Mouse (Mus musculus) neural tube, embryonic 14.5 days (tissue): Measurements from ENCODE around the gene Otc. TPM values are rescaled to one million over a fixed set of nuclear protein-coding genes. Genes with fewer than 3 reads are reported as not detected.

Source experiments
- ATAC-seq: fragments of 200-750 bp; cut with Nextera tagmentation; 2 replicates; pipeline ENCODE4 v1.8.0; 2017; ENCODE audit warnings: low read depth, mild to moderate bottlenecking, moderate TSS enrichment, moderate library complexity
- H3K27ac ChIP-seq: fragments of 300-500 bp; sonication (generic); 2 replicates; pipeline ENCODE4 v1.5.1; 2014; ENCODE audit warnings: low read depth, mild to moderate bottlenecking, control low read depth, low read length, moderate library complexity, mixed read lengths
- H3K27me3 ChIP-seq: fragments of 300-500 bp; sonication (generic); 2 replicates; pipeline ENCODE4 v1.6.1; 2014; ENCODE audit warnings: low read length; ENCODE audit not compliant: control insufficient read depth, insufficient read depth
- H3K36me3 ChIP-seq: fragments of 300-500 bp; sonication (generic); 2 replicates; pipeline ENCODE4 v1.6.1; 2014; ENCODE audit warnings: low read length, mixed read lengths; ENCODE audit not compliant: control insufficient read depth, insufficient read depth
- H3K4me1 ChIP-seq: fragments of 300-500 bp; sonication (generic); 2 replicates; pipeline ENCODE4 v1.6.1; 2014; ENCODE audit warnings: low read length; ENCODE audit not compliant: control insufficient read depth, insufficient read depth
- H3K4me2 ChIP-seq: fragments of 300-500 bp; sonication (generic); 2 replicates; pipeline ENCODE4 v1.6.1; 2014; ENCODE audit warnings: mild to moderate bottlenecking, low read depth, low read length, control low read depth
- H3K4me3 ChIP-seq: fragments of 300-500 bp; sonication (generic); 2 replicates; pipeline ENCODE4 v1.5.1; 2014; ENCODE audit warnings: low read depth, low read length, control low read depth, mixed read lengths
- H3K9ac ChIP-seq: fragments of 300-500 bp; sonication (generic); replicated peaks from 2 replicates; pipeline ENCODE4 v1.6.1; 2014; ENCODE audit warnings: low read depth, mild to moderate bottlenecking, control low read depth, low read length, mixed read lengths
- H3K9me3 ChIP-seq: fragments of 300-500 bp; sonication (generic); 2 replicates; pipeline ENCODE4 v1.6.1; 2016; ENCODE audit warnings: low read length; ENCODE audit not compliant: control insufficient read depth
- WGBS: fragments of 180-500 bp; shearing (Covaris S2); extraction: QIAGEN DNeasy Blood & Tissue Kit; methylation state at CpG from one replicate; pipeline ENCODE4 v1.1.7; 2014; 5-methylcytosine and 5-hydroxymethylcytosine counted together
- polyA plus RNA-seq: library from polyadenylated mRNA; unstranded; fragments of >200 nt; fragmentation: Nextera tagmentation; extraction: Ambion mirVana; gene quantifications from 2 replicates; pipeline ENCODE4 v1.2.1, GENCODE M21; 2014

The Otc gene
- not detected in 2 replicates for polyA plus RNA-seq

DNA sequence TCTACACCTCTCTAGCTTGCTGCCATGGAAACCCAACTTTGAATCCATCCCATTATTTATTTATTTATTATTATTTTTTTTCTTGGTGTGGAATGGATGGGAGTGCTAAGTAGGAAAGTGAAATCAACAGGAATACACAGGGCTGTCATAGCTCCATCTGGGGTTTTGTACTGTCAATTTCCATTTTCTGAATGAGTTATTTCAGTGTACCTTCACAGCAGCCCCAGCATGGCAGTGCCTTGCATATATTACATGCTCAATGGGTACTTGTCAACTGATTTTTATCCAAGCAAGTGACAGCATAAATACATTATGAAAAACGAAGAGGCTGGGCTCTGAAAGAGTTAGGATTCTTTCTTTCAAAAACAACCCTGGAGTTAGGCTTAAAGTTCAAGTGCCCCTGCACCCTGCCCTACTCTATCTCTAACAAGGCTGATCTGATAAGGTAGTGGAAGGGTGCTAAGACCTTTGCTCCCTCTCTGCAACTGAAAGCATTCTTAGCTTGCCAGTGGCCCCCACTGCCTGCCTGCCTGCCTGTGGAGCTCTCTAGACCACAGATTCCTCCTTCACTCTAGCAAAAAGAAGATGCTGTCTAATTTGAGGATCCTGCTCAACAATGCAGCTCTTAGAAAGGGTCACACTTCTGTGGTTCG, at the start of gene Otc:
Gene Otc (plus strand): TSS at position 454 of the 653 bp plus-strand sequence.
- no peak for ATAC-seq
- Histone ChIP-seq H3K36me3 (no peaks in the 10 kb centered on the region), H3K27me3 (no peaks in the 10 kb centered on the region), H3K4me3 (no peak within 1 kb of the TSS), H3K4me1 (no peaks in the 10 kb centered on the region), H3K4me2 (no peak within 1 kb of the TSS), H3K9ac (no peak within 1 kb of the TSS), H3K9me3 (no peaks in the 10 kb centered on the region), H3K27ac (no peak within 1 kb of the TSS)
- 62% methylated on average over 2 of the region's 2 CpGs for WGBS

DNA sequence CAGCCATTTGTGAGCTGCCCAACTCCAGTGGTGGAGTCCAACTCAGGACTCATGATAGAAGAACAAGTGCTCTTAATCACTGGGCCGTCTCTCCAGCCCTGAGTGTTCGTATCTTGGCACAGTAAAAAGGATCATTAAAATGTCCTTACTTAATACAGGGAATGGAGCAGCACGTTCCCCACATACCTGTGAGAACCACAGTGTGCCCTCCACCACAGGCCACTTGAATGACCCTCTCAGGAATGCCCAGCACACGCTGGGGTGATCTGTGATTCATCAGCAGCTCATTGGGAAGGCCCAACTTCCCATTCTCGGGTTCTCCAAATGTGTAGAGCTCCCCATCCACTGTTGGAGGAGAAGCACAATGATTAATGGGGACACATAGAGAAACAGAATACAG, 46.2 kb upstream of the Otc start:
- no peaks in the 10 kb centered on the region for H3K9me3 ChIP-seq
- no peaks in the 10 kb centered on the region for H3K36me3 ChIP-seq
- 86% methylated on average over 5 of the region's 5 CpGs for WGBS
- no peak overlapping the region for H3K27ac ChIP-seq
- no peaks in the 10 kb centered on the region for H3K27me3 ChIP-seq
- ATAC-seq, result no peak
- no peaks in the 10 kb centered on the region for H3K4me1 ChIP-seq
- H3K9ac ChIP-seq, result no peak overlapping the region
- no peak overlapping the region for H3K4me2 ChIP-seq
- H3K4me3 ChIP-seq, result no peak overlapping the region

DNA sequence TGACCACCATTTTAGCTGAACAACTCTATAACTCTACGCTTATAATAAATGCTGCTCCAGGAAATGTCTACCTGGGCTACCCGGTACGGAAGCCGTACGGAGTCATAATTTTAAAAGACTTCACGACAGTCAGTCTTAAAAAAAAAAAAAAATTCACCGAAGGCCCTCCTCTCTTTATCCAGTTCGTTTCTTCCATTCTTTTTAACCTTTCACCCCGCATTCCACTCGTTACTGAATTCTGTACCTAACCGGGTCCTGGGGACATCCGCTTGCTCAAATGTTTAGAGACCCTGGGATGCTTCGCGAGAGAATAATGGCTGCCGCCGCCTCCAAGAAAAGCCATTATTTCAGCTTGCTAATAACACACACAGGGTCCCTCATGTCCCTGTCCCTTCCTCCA, 36.1 kb upstream of the Otc start:
- Histone ChIP-seq H3K27me3 (no peaks in the 10 kb centered on the region), H3K27ac (peak overlapping the region; percentile 80), H3K9me3 (no peaks in the 10 kb centered on the region), H3K4me2 (peak overlapping the region; percentile 51), H3K4me3 (peak overlapping the region; percentile 47), H3K4me1 (no peaks in the 10 kb centered on the region), H3K9ac (peak overlapping the region; percentile 50; the same call in 1 of the 2 replicates), H3K36me3 (no peaks in the 10 kb centered on the region)
- ATAC-seq, result peak; percentile 22
- WGBS, result 17% methylated on average over 16 of the region's 16 CpGs

DNA sequence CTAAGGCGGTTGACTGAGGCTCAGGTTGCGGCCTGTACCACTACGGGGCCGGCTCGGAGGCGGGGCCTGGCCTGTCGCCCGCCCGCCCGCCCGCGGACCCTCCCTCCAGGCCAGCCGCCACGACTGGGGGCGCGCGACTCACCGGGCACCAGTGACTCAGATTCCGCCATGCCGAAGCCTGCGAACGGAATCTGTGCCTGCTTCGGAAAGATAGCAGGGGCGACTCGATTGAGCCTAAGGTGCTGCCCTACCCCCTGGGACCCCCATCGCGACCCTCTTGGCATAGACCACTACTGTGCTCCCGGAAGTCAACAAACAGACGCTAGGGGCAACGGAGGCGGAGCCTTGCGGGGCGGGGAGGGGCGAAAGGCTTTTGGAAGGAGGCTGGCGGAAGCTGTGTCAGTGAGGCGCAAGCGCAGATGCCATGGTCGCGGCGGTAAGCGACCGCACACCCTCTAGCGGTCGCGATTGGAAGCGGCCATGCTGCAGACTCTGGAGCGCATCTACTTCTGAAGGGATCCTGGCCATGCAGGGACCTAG, 35.6 kb upstream of the Otc start, which contains the start of gene Rpgr:
Gene Rpgr (minus strand): TSS at position 511 of the 540 bp plus-strand sequence.
- Histone ChIP-seq H3K4me1 (no peaks in the 10 kb centered on the region), H3K9ac (peak within 1 kb of the TSS; percentile 50; the same call in 1 of the 2 replicates), H3K36me3 (no peaks in the 10 kb centered on the region), H3K4me2 (peak within 1 kb of the TSS; percentile 51), H3K4me3 (peak within 1 kb of the TSS; percentile 47), H3K27me3 (no peaks in the 10 kb centered on the region), H3K9me3 (no peaks in the 10 kb centered on the region), H3K27ac (peak within 1 kb of the TSS; percentile 80)
- WGBS, result 8% methylated on average over 47 of the region's 47 CpGs
- peak; percentile 98 for ATAC-seq

DNA sequence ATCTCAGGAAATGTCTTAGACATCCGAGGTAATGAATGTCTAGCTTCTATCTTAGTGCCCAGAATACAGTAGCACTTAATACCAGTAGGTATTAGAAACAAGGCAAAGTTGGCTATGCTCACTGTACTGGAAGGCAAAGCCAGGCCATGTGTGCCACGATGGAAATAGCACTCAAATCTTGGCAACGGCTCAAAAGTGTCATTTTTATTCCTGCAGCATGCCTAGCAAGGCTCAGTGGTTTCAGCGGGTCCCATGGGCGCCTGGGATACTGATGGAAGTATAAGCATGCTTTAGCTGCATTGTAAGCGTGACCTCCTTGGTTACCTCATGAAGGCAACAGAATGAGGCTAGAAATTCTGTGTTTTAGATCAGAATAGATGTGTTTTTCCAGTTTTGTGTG, 32.8 kb upstream of the Otc start:
- H3K36me3 ChIP-seq, result no peaks in the 10 kb centered on the region
- no peaks in the 10 kb centered on the region for H3K9me3 ChIP-seq
- H3K27ac ChIP-seq, result no peak overlapping the region
- WGBS, result 65% methylated on average over 6 of the region's 6 CpGs
- no peak for ATAC-seq
- H3K4me3 ChIP-seq, result no peak overlapping the region
- no peak overlapping the region for H3K4me2 ChIP-seq
- no peak overlapping the region for H3K9ac ChIP-seq
- H3K4me1 ChIP-seq, result no peaks in the 10 kb centered on the region
- H3K27me3 ChIP-seq, result no peaks in the 10 kb centered on the region

DNA sequence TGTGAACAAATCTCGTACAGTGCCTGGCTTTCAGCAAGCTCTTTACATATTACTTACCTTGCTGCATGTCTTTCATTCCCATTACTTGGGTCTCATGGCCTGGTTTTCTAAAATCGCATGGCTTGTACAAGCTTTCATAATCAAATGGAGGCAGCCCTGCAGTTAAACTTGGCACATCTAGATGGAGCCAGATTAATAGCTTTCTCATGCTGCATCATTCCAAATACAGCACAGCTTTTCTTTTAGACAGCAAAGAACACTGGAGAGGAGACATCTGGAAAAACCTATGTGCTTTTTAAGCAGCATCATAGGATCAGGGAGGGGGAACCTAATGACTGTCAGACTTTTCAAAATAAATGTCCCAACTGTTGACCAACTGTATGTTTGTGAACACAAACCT, 19.1 kb upstream of the Otc start:
- H3K9ac ChIP-seq, result no peak overlapping the region
- H3K4me1 ChIP-seq, result no peaks in the 10 kb centered on the region
- no peaks in the 10 kb centered on the region for H3K36me3 ChIP-seq
- no peak overlapping the region for H3K27ac ChIP-seq
- no peaks in the 10 kb centered on the region for H3K27me3 ChIP-seq
- 73% methylated on average over 2 of the region's 2 CpGs for WGBS
- H3K9me3 ChIP-seq, result no peaks in the 10 kb centered on the region
- H3K4me3 ChIP-seq, result no peak overlapping the region
- no peak overlapping the region for H3K4me2 ChIP-seq
- ATAC-seq, result no peak

DNA sequence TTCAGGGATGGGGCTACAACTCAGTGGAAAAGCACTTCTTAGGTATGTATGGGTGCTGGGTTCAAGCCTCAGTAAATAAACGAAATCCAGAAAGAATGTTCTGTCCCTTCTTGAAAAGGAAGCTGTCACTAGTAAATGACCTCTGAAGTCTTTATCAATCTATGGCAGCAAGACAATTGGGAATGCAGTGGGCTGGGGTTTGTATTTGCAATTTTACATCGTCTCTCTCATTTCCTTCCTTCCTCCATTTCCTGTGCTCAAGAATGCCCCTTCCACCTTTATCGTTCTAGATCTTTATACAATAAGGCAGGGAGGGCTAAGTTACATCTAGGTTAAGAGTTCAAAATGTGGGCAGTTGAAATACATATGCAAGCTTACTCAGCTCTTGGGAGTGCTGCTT, 17.5 kb upstream of the Otc start:
- no peaks in the 10 kb centered on the region for H3K36me3 ChIP-seq
- no peak for ATAC-seq
- H3K9me3 ChIP-seq, result no peaks in the 10 kb centered on the region
- H3K27ac ChIP-seq, result no peak overlapping the region
- H3K27me3 ChIP-seq, result no peaks in the 10 kb centered on the region
- H3K4me3 ChIP-seq, result no peak overlapping the region
- no peak overlapping the region for H3K9ac ChIP-seq
- H3K4me2 ChIP-seq, result no peak overlapping the region
- WGBS, result 85% methylated on average over 3 of the region's 3 CpGs
- H3K4me1 ChIP-seq, result no peaks in the 10 kb centered on the region

DNA sequence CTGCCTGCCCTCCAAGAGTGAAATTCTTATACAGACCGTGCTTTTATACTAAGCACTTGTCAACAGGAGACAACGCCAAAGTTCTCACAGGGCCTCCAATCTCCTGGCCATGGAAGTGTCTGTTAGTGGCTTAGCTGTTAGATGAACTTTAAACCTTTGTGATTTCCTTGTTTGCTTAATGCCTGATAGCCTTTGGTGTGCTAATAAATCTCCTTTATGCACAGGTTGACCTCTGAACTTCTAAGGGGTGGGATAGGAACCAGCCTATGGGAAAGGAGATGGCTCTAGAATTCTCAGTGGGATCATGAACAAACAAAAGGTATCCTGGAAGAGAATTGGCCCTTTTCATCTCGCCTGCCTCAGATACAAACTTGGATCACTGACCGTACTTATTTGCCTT, 12.6 kb upstream of the Otc start:
- Histone ChIP-seq H3K9me3 (no peaks in the 10 kb centered on the region), H3K4me3 (no peak overlapping the region), H3K27me3 (no peaks in the 10 kb centered on the region), H3K36me3 (no peaks in the 10 kb centered on the region), H3K4me2 (no peak overlapping the region), H3K9ac (no peak overlapping the region), H3K4me1 (no peaks in the 10 kb centered on the region), H3K27ac (no peak overlapping the region)
- WGBS, result 63% methylated on average over 4 of the region's 4 CpGs
- ATAC-seq, result no peak

DNA sequence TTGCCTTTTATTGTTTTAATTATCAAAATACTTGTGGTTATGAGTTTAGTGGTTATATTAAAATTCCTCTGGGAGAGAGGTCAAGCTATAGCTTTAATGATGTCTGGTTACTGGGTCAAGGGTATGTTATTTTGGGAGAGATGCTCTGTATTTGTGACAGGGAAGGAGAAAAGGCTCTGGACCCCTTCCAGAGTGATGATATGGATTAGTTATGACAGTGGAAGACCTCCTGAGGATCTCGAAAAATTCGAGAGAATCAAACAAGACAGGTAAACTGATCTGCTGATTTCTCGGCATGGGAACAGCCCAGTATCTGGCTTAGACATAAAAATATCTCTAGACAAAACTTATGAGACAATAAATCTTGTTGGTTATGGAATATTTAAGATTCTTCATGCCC, 8.2 kb upstream of the Otc start:
- no peak overlapping the region for H3K27ac ChIP-seq
- no peak overlapping the region for H3K4me3 ChIP-seq
- no peak for ATAC-seq
- no peak overlapping the region for H3K4me2 ChIP-seq
- no peaks in the 10 kb centered on the region for H3K4me1 ChIP-seq
- no peaks in the 10 kb centered on the region for H3K27me3 ChIP-seq
- H3K36me3 ChIP-seq, result no peaks in the 10 kb centered on the region
- WGBS, result 80% methylated on average over 3 of the region's 3 CpGs
- H3K9me3 ChIP-seq, result no peaks in the 10 kb centered on the region
- H3K9ac ChIP-seq, result no peak overlapping the region
